Mouse (Mus musculus): ENCODE measurements around the gene Tmco4. TPM values are rescaled to one million over a fixed set of nuclear protein-coding genes. Genes with fewer than 3 reads are reported as not detected.

Gene Tmco4
- polyA plus RNA-seq, 1 experiment from 2014 or later: 17.1 TPM

- peaks cover 14% of the 10 kb centered on the region; the same call in 1 of the 2 replicates for H3K4me1 ChIP-seq (ENCODE audit: control insufficient read depth, insufficient read depth, low read length)
- H3K36me3 ChIP-seq (ENCODE audit: control insufficient read depth, insufficient read depth, low read length): no peaks in the 10 kb centered on the region
- 68% methylated on average over 3 of the region's 3 CpGs for WGBS
- H3K4me2 ChIP-seq (ENCODE audit: low read depth, low read length): peak overlapping the region; percentile 32; the same call in 1 of the 2 replicates
- ATAC-seq: no peak
- H3K27me3 ChIP-seq (replicated peaks; ENCODE audit: control insufficient read depth, insufficient read depth, low read length): no peaks in the 10 kb centered on the region
- no peaks in the 10 kb centered on the region for H3K9me3 ChIP-seq (ENCODE audit: control insufficient read depth, low read length)
- H3K27ac ChIP-seq (ENCODE audit: low read length): peak overlapping the region; percentile 85
- H3K9ac ChIP-seq (ENCODE audit: low read depth, low read length): peak overlapping the region; percentile 38
- H3K4me3 ChIP-seq (ENCODE audit: low read length): peak overlapping the region; percentile 27
Measured at GRCm38 (mm10) chr4:139020385-139020784, 47.7 kb downstream of the Tmco4 start.

GRCm38 (mm10) chr4:139024379-139024778 lies 51.7 kb downstream of the Tmco4 start:
- H3K36me3 ChIP-seq (ENCODE audit: control insufficient read depth, insufficient read depth, low read length): no peaks in the 10 kb centered on the region
- H3K27ac ChIP-seq (ENCODE audit: low read length): no peak overlapping the region
- WGBS: 42% methylated on average over 2 of the region's 2 CpGs
- no peak for ATAC-seq
- no peak overlapping the region for H3K9ac ChIP-seq (ENCODE audit: low read depth, low read length)
- H3K9me3 ChIP-seq (ENCODE audit: control insufficient read depth, low read length): no peaks in the 10 kb centered on the region
- no peak overlapping the region for H3K4me2 ChIP-seq (ENCODE audit: low read depth, low read length)
- no peak overlapping the region for H3K4me3 ChIP-seq (ENCODE audit: low read length)
- H3K27me3 ChIP-seq (replicated peaks; ENCODE audit: control insufficient read depth, insufficient read depth, low read length): no peaks in the 10 kb centered on the region
- peaks cover 9% of the 10 kb centered on the region; the same call in 1 of the 2 replicates for H3K4me1 ChIP-seq (ENCODE audit: control insufficient read depth, insufficient read depth, low read length)

GRCm38 (mm10) chr4:139030675-139031074 lies 58.0 kb downstream of the Tmco4 start:
- no peaks in the 10 kb centered on the region for H3K36me3 ChIP-seq (ENCODE audit: control insufficient read depth, insufficient read depth, low read length)
- ATAC-seq: no peak
- no peak overlapping the region for H3K4me3 ChIP-seq (ENCODE audit: low read length)
- no peak overlapping the region for H3K4me2 ChIP-seq (ENCODE audit: low read depth, low read length)
- H3K4me1 ChIP-seq (ENCODE audit: control insufficient read depth, insufficient read depth, low read length): no peaks in the 10 kb centered on the region
- no peak overlapping the region for H3K27ac ChIP-seq (ENCODE audit: low read length)
- H3K9me3 ChIP-seq (ENCODE audit: control insufficient read depth, low read length): no peaks in the 10 kb centered on the region
- WGBS: 61% methylated on average over 6 of the region's 6 CpGs
- H3K9ac ChIP-seq (ENCODE audit: low read depth, low read length): no peak overlapping the region
- H3K27me3 ChIP-seq (replicated peaks; ENCODE audit: control insufficient read depth, insufficient read depth, low read length): no peaks in the 10 kb centered on the region

GRCm38 (mm10) chr4:139032521-139032920 lies 59.8 kb downstream of the Tmco4 start:
- 84% methylated on average over 12 of the region's 12 CpGs for WGBS
- Histone ChIP-seq H3K27ac (ENCODE audit: low read length) (no peak overlapping the region), H3K36me3 (ENCODE audit: control insufficient read depth, insufficient read depth, low read length) (peaks cover 9% of the 10 kb centered on the region), H3K9ac (ENCODE audit: low read depth, low read length) (no peak overlapping the region), H3K9me3 (ENCODE audit: control insufficient read depth, low read length) (no peaks in the 10 kb centered on the region), H3K4me1 (ENCODE audit: control insufficient read depth, insufficient read depth, low read length) (peaks cover under 1% of the 10 kb centered on the region; the same call in 1 of the 2 replicates), H3K4me3 (ENCODE audit: low read length) (no peak overlapping the region), H3K27me3 (replicated peaks; ENCODE audit: control insufficient read depth, insufficient read depth, low read length) (no peaks in the 10 kb centered on the region), H3K4me2 (ENCODE audit: low read depth, low read length) (no peak overlapping the region)
- ATAC-seq: no peak

GRCm38 (mm10) chr4:139033263-139034009 lies 60.7 kb downstream of the Tmco4 start:
- H3K9ac ChIP-seq (ENCODE audit: low read depth, low read length): no peak overlapping the region
- no peak overlapping the region for H3K4me3 ChIP-seq (ENCODE audit: low read length)
- H3K27me3 ChIP-seq (replicated peaks; ENCODE audit: control insufficient read depth, insufficient read depth, low read length): no peaks in the 10 kb centered on the region
- peaks cover 9% of the 10 kb centered on the region for H3K36me3 ChIP-seq (ENCODE audit: control insufficient read depth, insufficient read depth, low read length)
- ATAC-seq: no peak
- H3K4me1 ChIP-seq (ENCODE audit: control insufficient read depth, insufficient read depth, low read length): peaks cover 7% of the 10 kb centered on the region
- WGBS: 83% methylated on average over 11 of the region's 11 CpGs
- no peak overlapping the region for H3K27ac ChIP-seq (ENCODE audit: low read length)
- H3K9me3 ChIP-seq (ENCODE audit: control insufficient read depth, low read length): no peaks in the 10 kb centered on the region
- no peak overlapping the region for H3K4me2 ChIP-seq (ENCODE audit: low read depth, low read length)

GRCm38 (mm10) chr4:139034010-139034367 lies 61.3 kb downstream of the Tmco4 start:
- no peak overlapping the region for H3K27ac ChIP-seq (ENCODE audit: low read length)
- H3K9me3 ChIP-seq (ENCODE audit: control insufficient read depth, low read length): no peaks in the 10 kb centered on the region
- H3K9ac ChIP-seq (ENCODE audit: low read depth, low read length): no peak overlapping the region
- H3K27me3 ChIP-seq (replicated peaks; ENCODE audit: control insufficient read depth, insufficient read depth, low read length): no peaks in the 10 kb centered on the region
- no peak overlapping the region for H3K4me3 ChIP-seq (ENCODE audit: low read length)
- H3K36me3 ChIP-seq (ENCODE audit: control insufficient read depth, insufficient read depth, low read length): peaks cover 9% of the 10 kb centered on the region
- no peak overlapping the region for H3K4me2 ChIP-seq (ENCODE audit: low read depth, low read length)
- H3K4me1 ChIP-seq (ENCODE audit: control insufficient read depth, insufficient read depth, low read length): peaks cover 8% of the 10 kb centered on the region
- no peak for ATAC-seq
- 79% methylated on average over 8 of the region's 8 CpGs for WGBS

GRCm38 (mm10) chr4:139034540-139034939 lies 61.9 kb downstream of the Tmco4 start:
- H3K4me3 ChIP-seq (ENCODE audit: low read length): no peak overlapping the region
- 52% methylated on average over 4 of the region's 4 CpGs for WGBS
- H3K9ac ChIP-seq (ENCODE audit: low read depth, low read length): no peak overlapping the region
- no peaks in the 10 kb centered on the region for H3K27me3 ChIP-seq (replicated peaks; ENCODE audit: control insufficient read depth, insufficient read depth, low read length)
- no peaks in the 10 kb centered on the region for H3K9me3 ChIP-seq (ENCODE audit: control insufficient read depth, low read length)
- H3K4me1 ChIP-seq (ENCODE audit: control insufficient read depth, insufficient read depth, low read length): peaks cover 8% of the 10 kb centered on the region
- H3K36me3 ChIP-seq (ENCODE audit: control insufficient read depth, insufficient read depth, low read length): peaks cover 9% of the 10 kb centered on the region
- no peak overlapping the region for H3K4me2 ChIP-seq (ENCODE audit: low read depth, low read length)
- peak; percentile 73 for ATAC-seq
- no peak overlapping the region for H3K27ac ChIP-seq (ENCODE audit: low read length)

GRCm38 (mm10) chr4:139034942-139035341 lies 62.3 kb downstream of the Tmco4 start:
- no peaks in the 10 kb centered on the region for H3K9me3 ChIP-seq (ENCODE audit: control insufficient read depth, low read length)
- WGBS: 90% methylated on average over 3 of the region's 3 CpGs
- no peak overlapping the region for H3K9ac ChIP-seq (ENCODE audit: low read depth, low read length)
- no peak for ATAC-seq
- H3K27me3 ChIP-seq (replicated peaks; ENCODE audit: control insufficient read depth, insufficient read depth, low read length): no peaks in the 10 kb centered on the region
- H3K4me2 ChIP-seq (ENCODE audit: low read depth, low read length): no peak overlapping the region
- H3K4me3 ChIP-seq (ENCODE audit: low read length): no peak overlapping the region
- peaks cover 9% of the 10 kb centered on the region for H3K36me3 ChIP-seq (ENCODE audit: control insufficient read depth, insufficient read depth, low read length)
- H3K27ac ChIP-seq (ENCODE audit: low read length): no peak overlapping the region
- peaks cover 8% of the 10 kb centered on the region for H3K4me1 ChIP-seq (ENCODE audit: control insufficient read depth, insufficient read depth, low read length)

- WGBS: 81% methylated on average over 3 of the region's 3 CpGs
- no peaks in the 10 kb centered on the region for H3K9me3 ChIP-seq (ENCODE audit: control insufficient read depth, low read length)
- peaks cover 9% of the 10 kb centered on the region for H3K36me3 ChIP-seq (ENCODE audit: control insufficient read depth, insufficient read depth, low read length)
- no peak overlapping the region for H3K4me3 ChIP-seq (ENCODE audit: low read length)
- peaks cover 8% of the 10 kb centered on the region for H3K4me1 ChIP-seq (ENCODE audit: control insufficient read depth, insufficient read depth, low read length)
- no peak overlapping the region for H3K27ac ChIP-seq (ENCODE audit: low read length)
- H3K9ac ChIP-seq (ENCODE audit: low read depth, low read length): no peak overlapping the region
- no peak overlapping the region for H3K4me2 ChIP-seq (ENCODE audit: low read depth, low read length)
- ATAC-seq: no peak
- no peaks in the 10 kb centered on the region for H3K27me3 ChIP-seq (replicated peaks; ENCODE audit: control insufficient read depth, insufficient read depth, low read length)
Measured at GRCm38 (mm10) chr4:139035799-139036198, 63.1 kb downstream of the Tmco4 start.

Measured in intestine, embryonic 16.5 days (tissue).